Mouse (Mus musculus): ENCODE results near the gene Zrsr2. TPM values are rescaled to one million over a fixed set of nuclear protein-coding genes. Genes with fewer than 3 reads are reported as not detected.

Gene Zrsr2
- polyA plus RNA-seq, 1 experiment from 2014 or later: 49.9 TPM

- DNase-seq (ENCODE audit: low spot score) (no peak), ATAC-seq (ENCODE audit: low FRiP score) (no peak)
- H3K36me3 ChIP-seq (replicated peaks; ENCODE audit: control insufficient read depth, insufficient read depth): no peaks in the 10 kb centered on the region
- H3K4me1 ChIP-seq (replicated peaks; ENCODE audit: control insufficient read depth, insufficient read depth, low read length): no peaks in the 10 kb centered on the region
- 0 out of 2 replicates have a peak, but pooled peaks cover 4% of the 10 kb centered on the region for H3K27me3 ChIP-seq (ENCODE audit: control insufficient read depth, insufficient read depth, low read length)
- H3K27ac ChIP-seq: peak overlapping the region; percentile 89
- no peaks in the 10 kb centered on the region for H3K9me3 ChIP-seq (ENCODE audit: control insufficient read depth, low read length)
- WGBS: 22% methylated on average over 8 of the region's 8 CpGs
- H3K4me2 ChIP-seq (replicated peaks): peak overlapping the region; percentile 56
- H3K4me3 ChIP-seq (replicated peaks; ENCODE audit: low read length): peak overlapping the region; percentile 66
- peak overlapping the region; percentile 57 for H3K9ac ChIP-seq
Measured at GRCm38 (mm10) chrX:163908003-163908336, 50.5 kb downstream of the Zrsr2 start.

- no peaks in the 10 kb centered on the region for H3K9me3 ChIP-seq (ENCODE audit: control insufficient read depth, low read length)
- H3K27ac ChIP-seq: no peak overlapping the region
- no peaks in the 10 kb centered on the region for H3K4me1 ChIP-seq (replicated peaks; ENCODE audit: control insufficient read depth, insufficient read depth, low read length)
- H3K4me2 ChIP-seq (replicated peaks): no peak overlapping the region
- no peak overlapping the region for H3K9ac ChIP-seq
- 0 out of 2 replicates have a peak, but pooled peaks cover 4% of the 10 kb centered on the region for H3K27me3 ChIP-seq (ENCODE audit: control insufficient read depth, insufficient read depth, low read length)
- no peaks in the 10 kb centered on the region for H3K36me3 ChIP-seq (replicated peaks; ENCODE audit: control insufficient read depth, insufficient read depth)
- no peak overlapping the region for H3K4me3 ChIP-seq (replicated peaks; ENCODE audit: low read length)
- no peak for DNase-seq (ENCODE audit: low spot score)
- no peak for ATAC-seq (ENCODE audit: low FRiP score)
- WGBS: 66% methylated on average over 2 of the region's 2 CpGs
Measured at GRCm38 (mm10) chrX:163906861-163907260, 51.6 kb downstream of the Zrsr2 start.

- Histone ChIP-seq H3K27ac (no peak overlapping the region), H3K4me2 (replicated peaks) (no peak overlapping the region), H3K4me1 (replicated peaks; ENCODE audit: control insufficient read depth, insufficient read depth, low read length) (no peaks in the 10 kb centered on the region), H3K36me3 (replicated peaks; ENCODE audit: control insufficient read depth, insufficient read depth) (no peaks in the 10 kb centered on the region), H3K4me3 (replicated peaks; ENCODE audit: low read length) (no peak overlapping the region), H3K27me3 (ENCODE audit: control insufficient read depth, insufficient read depth, low read length) (no peaks in the 10 kb centered on the region; the same call in 1 of the 2 replicates), H3K9ac (no peak overlapping the region), H3K9me3 (ENCODE audit: control insufficient read depth, low read length) (no peaks in the 10 kb centered on the region)
- ATAC-seq (ENCODE audit: low FRiP score) (no peak), DNase-seq (ENCODE audit: low spot score) (no peak)
- 63% methylated on average over 5 of the region's 5 CpGs for WGBS
Measured at GRCm38 (mm10) chrX:163899431-163900020, 58.9 kb downstream of the Zrsr2 start.

- H3K36me3 ChIP-seq (replicated peaks; ENCODE audit: control insufficient read depth, insufficient read depth): no peaks in the 10 kb centered on the region
- no peaks in the 10 kb centered on the region; the same call in 1 of the 2 replicates for H3K27me3 ChIP-seq (ENCODE audit: control insufficient read depth, insufficient read depth, low read length)
- H3K4me1 ChIP-seq (replicated peaks; ENCODE audit: control insufficient read depth, insufficient read depth, low read length): no peaks in the 10 kb centered on the region
- H3K9ac ChIP-seq: no peak overlapping the region
- no peaks in the 10 kb centered on the region for H3K9me3 ChIP-seq (ENCODE audit: control insufficient read depth, low read length)
- H3K4me3 ChIP-seq (replicated peaks; ENCODE audit: low read length): no peak overlapping the region
- H3K4me2 ChIP-seq (replicated peaks): no peak overlapping the region
- H3K27ac ChIP-seq: no peak overlapping the region
- 91% methylated on average over 1 of the region's 1 CpGs for WGBS
- DNase-seq (ENCODE audit: low spot score) (no peak), ATAC-seq (ENCODE audit: low FRiP score) (no peak)
Measured at GRCm38 (mm10) chrX:163897354-163897753, 61.1 kb downstream of the Zrsr2 start.

GRCm38 (mm10) chrX:163885539-163885981 is 72.9 kb downstream of the Zrsr2 start:
- H3K27ac ChIP-seq: no peak overlapping the region
- H3K9me3 ChIP-seq (ENCODE audit: control insufficient read depth, low read length): no peaks in the 10 kb centered on the region
- H3K4me3 ChIP-seq (replicated peaks; ENCODE audit: low read length): no peak overlapping the region
- ATAC-seq (ENCODE audit: low FRiP score) (peak; percentile 55; the same call in 1 of the 2 replicates), DNase-seq (ENCODE audit: low spot score) (no peak)
- H3K36me3 ChIP-seq (replicated peaks; ENCODE audit: control insufficient read depth, insufficient read depth): no peaks in the 10 kb centered on the region
- no peaks in the 10 kb centered on the region for H3K4me1 ChIP-seq (replicated peaks; ENCODE audit: control insufficient read depth, insufficient read depth, low read length)
- H3K4me2 ChIP-seq (replicated peaks): no peak overlapping the region
- H3K27me3 ChIP-seq (ENCODE audit: control insufficient read depth, insufficient read depth, low read length): peaks cover 9% of the 10 kb centered on the region; the same call in 1 of the 2 replicates
- H3K9ac ChIP-seq: no peak overlapping the region
- 55% methylated on average over 4 of the region's 4 CpGs for WGBS

Other genes starting within 250 kb of the Zrsr2 start
- 4.9 and 5.0 TPM in 2 replicates for gene Rnf138rt1, start 197.3 kb downstream of the Zrsr2 start, polyA plus RNA-seq (2014; fragmentation: Nextera tagmentation; extraction: Ambion mirVana)
- 155 and 167 TPM in 2 replicates for gene Ap1s2, start 49.6 kb downstream of the Zrsr2 start, polyA plus RNA-seq (2014; fragmentation: Nextera tagmentation; extraction: Ambion mirVana)
- 0.95 and 1.1 TPM in 2 replicates for gene Car5b, start 69.3 kb upstream of the Zrsr2 start, polyA plus RNA-seq (2014; fragmentation: Nextera tagmentation; extraction: Ambion mirVana)
- 19.1 and 19.8 TPM in 2 replicates for gene Siah1b, start 117.8 kb upstream of the Zrsr2 start, polyA plus RNA-seq (2014; fragmentation: Nextera tagmentation; extraction: Ambion mirVana)
- gene Cltrn, start 130.2 kb upstream of the Zrsr2 start, polyA plus RNA-seq (2014; fragmentation: Nextera tagmentation; extraction: Ambion mirVana): 0.27 and 0.92 TPM in 2 replicates
- gene Ace2, start 180.7 kb upstream of the Zrsr2 start, polyA plus RNA-seq (2014; fragmentation: Nextera tagmentation; extraction: Ambion mirVana): 0.36 and 0.42 TPM in 2 replicates